Mouse (Mus musculus) testis, adult 2 months (tissue): Measurements from ENCODE around the gene Cbx8. TPM values are rescaled to one million over a fixed set of nuclear protein-coding genes. Genes with fewer than 3 reads are reported as not detected.

Experiments used
- H3K27ac ChIP-seq: fragments of 200-500 bp; 2 replicates; pipeline ENCODE4 v1.5.1; 2012; ENCODE audit warnings: low read depth, low read length; ENCODE audit not compliant: control insufficient read depth, insufficient read depth
- H3K27me3 ChIP-seq: fragments of 200-500 bp; 2 replicates; pipeline ENCODE4 v1.6.1; 2012; ENCODE audit warnings: mild to moderate bottlenecking, low read length, moderate library complexity; ENCODE audit not compliant: control insufficient read depth, insufficient read depth
- H3K36me3 ChIP-seq: fragments of 200-500 bp; 2 replicates; pipeline ENCODE4 v1.6.1; 2012; ENCODE audit warnings: mild to moderate bottlenecking, low read length; ENCODE audit not compliant: control insufficient read depth, insufficient read depth
- H3K4me1 ChIP-seq: fragments of 200-500 bp; 2 replicates; pipeline ENCODE4 v1.6.1; 2012; ENCODE audit warnings: low read length; ENCODE audit not compliant: control insufficient read depth, insufficient read depth
- H3K4me3 ChIP-seq: fragments of 200-500 bp; 2 replicates; pipeline ENCODE4 v1.5.1; 2012; ENCODE audit warnings: low read depth, mild to moderate bottlenecking, low read length, moderate library complexity, mixed read lengths; ENCODE audit not compliant: control insufficient read depth
- CTCF ChIP-seq: fragments of 200-500 bp; IDR thresholded peaks from 2 replicates; pipeline ENCODE4 v1.5.1; 2012; ENCODE audit warnings: low read depth, mild to moderate bottlenecking, inconsistent platforms, low read length, moderate library complexity; ENCODE audit not compliant: control insufficient read depth, insufficient read depth, insufficient replicate concordance
- POLR2A ChIP-seq: fragments of 200-500 bp; IDR thresholded peaks from 2 replicates; pipeline ENCODE4 v1.6.1; 2012; ENCODE audit warnings: low read depth, mild to moderate bottlenecking, inconsistent platforms, low read length, moderate library complexity; ENCODE audit not compliant: control insufficient read depth
- polyA plus RNA-seq: library from polyadenylated mRNA; depleted of rRNA; stranded (reverse); fragments of >200 nt; gene quantifications from 2 replicates; pipeline ENCODE4 v1.2.3, GENCODE M21; 2012

The Cbx8 gene
- polyA plus RNA-seq, 1 experiment = 0.53 TPM

- Histone ChIP-seq H3K27ac (no peak overlapping the region), H3K4me1 (peaks cover 42% of the 10 kb centered on the region), H3K36me3 (no peaks in the 10 kb centered on the region), H3K4me3 (no peak overlapping the region), H3K27me3 (peaks cover 5% of the 10 kb centered on the region)
- TF ChIP-seq CTCF = no peak
- TF ChIP-seq POLR2A = no peak
Measured at GRCm38 (mm10) chr11:119044551-119045337, 4.0 kb upstream of the Cbx8 start.

- Histone ChIP-seq H3K4me3 (no peak overlapping the region), H3K36me3 (no peaks in the 10 kb centered on the region), H3K27ac (no peak overlapping the region), H3K4me1 (peaks cover 42% of the 10 kb centered on the region), H3K27me3 (peaks cover 5% of the 10 kb centered on the region)
- peak; percentile 31; the same call in 1 of the 2 replicates for TF ChIP-seq CTCF
- TF ChIP-seq POLR2A = no peak
Measured at GRCm38 (mm10) chr11:119043761-119044550, 3.2 kb upstream of the Cbx8 start.

- H3K27me3 ChIP-seq = peaks cover 5% of the 10 kb centered on the region
Measured at GRCm38 (mm10) chr11:119043273-119043540, 2.4 kb upstream of the Cbx8 start.

GRCm38 (mm10) chr11:119042466-119043272 lies 1.9 kb upstream of the Cbx8 start:
- peaks cover 44% of the 10 kb centered on the region for H3K4me1 ChIP-seq
- peaks cover 5% of the 10 kb centered on the region for H3K27me3 ChIP-seq
- peak overlapping the region; percentile 8 for H3K4me3 ChIP-seq

More at GRCm38 (mm10) chr11:119043273-119043540, 2.4 kb upstream of the Cbx8 start:
- TF ChIP-seq POLR2A (no peak), CTCF (no peak)
- Histone ChIP-seq H3K4me3 (no peak overlapping the region), H3K27ac (no peak overlapping the region), H3K4me1 (peaks cover 42% of the 10 kb centered on the region), H3K36me3 (no peaks in the 10 kb centered on the region)

GRCm38 (mm10) chr11:119041750-119042465 lies 1.1 kb upstream of the Cbx8 start:
- Histone ChIP-seq H3K36me3 (no peaks in the 10 kb centered on the region), H3K27ac (no peak overlapping the region), H3K4me3 (peak overlapping the region; percentile 84), H3K4me1 (peaks cover 46% of the 10 kb centered on the region), H3K27me3 (peaks cover 3% of the 10 kb centered on the region)
- TF ChIP-seq POLR2A (no peak), CTCF (no peak)

More at GRCm38 (mm10) chr11:119042466-119043272, 1.9 kb upstream of the Cbx8 start:
- H3K36me3 ChIP-seq = no peaks in the 10 kb centered on the region
- TF ChIP-seq POLR2A = no peak
- TF ChIP-seq CTCF = no peak
- H3K27ac ChIP-seq = no peak overlapping the region

- Histone ChIP-seq H3K4me1 (peaks cover 43% of the 10 kb centered on the region), H3K36me3 (no peaks in the 10 kb centered on the region), H3K27ac (no peak overlapping the region), H3K4me3 (peak overlapping the region; percentile 84), H3K27me3 (peaks cover 5% of the 10 kb centered on the region)
- TF ChIP-seq CTCF = no peak
- 0 out of 2 replicates have a peak, but pooled peaks have one; percentile 5 for TF ChIP-seq POLR2A
Measured at GRCm38 (mm10) chr11:119041325-119041716, 552 bp upstream of the Cbx8 start.
